Mouse (Mus musculus) forebrain, embryonic 15.5 days (tissue): ENCODE measurements around the gene Gm17662. TPM values are rescaled to one million over a fixed set of nuclear protein-coding genes. Genes with fewer than 3 reads are reported as not detected.

Source experiments
- ATAC-seq: fragments of 200-750 bp; cut with Nextera tagmentation; replicated peaks from 2 replicates; pipeline ENCODE4 v1.8.0; 2017; ENCODE audit warnings: mild to moderate bottlenecking, moderate TSS enrichment, moderate library complexity
- H3K27ac ChIP-seq: fragments of 300-500 bp; sonication (generic); replicated peaks from 2 replicates; pipeline ENCODE4 v1.5.1; 2015; ENCODE audit warnings: mild to moderate bottlenecking, inconsistent platforms
- H3K27me3 ChIP-seq: fragments of 300-500 bp; sonication (generic); 2 replicates; pipeline ENCODE4 v1.6.1; 2015; ENCODE audit warnings: inconsistent platforms
- H3K36me3 ChIP-seq: fragments of 300-500 bp; sonication (generic); 2 replicates; pipeline ENCODE4 v1.6.1; 2015; ENCODE audit warnings: mild to moderate bottlenecking, inconsistent platforms
- H3K4me1 ChIP-seq: fragments of 300-500 bp; sonication (generic); 2 replicates; pipeline ENCODE4 v1.6.1; 2015; ENCODE audit warnings: inconsistent platforms
- H3K4me2 ChIP-seq: fragments of 300-500 bp; sonication (generic); replicated peaks from 2 replicates; pipeline ENCODE4 v1.6.1; 2015; ENCODE audit warnings: mild to moderate bottlenecking, inconsistent platforms
- H3K4me3 ChIP-seq: fragments of 300-500 bp; sonication (generic); 2 replicates; pipeline ENCODE4 v1.5.1; 2015; ENCODE audit warnings: mild to moderate bottlenecking, inconsistent platforms
- H3K9ac ChIP-seq: fragments of 300-500 bp; sonication (generic); replicated peaks from 2 replicates; pipeline ENCODE4 v1.6.1; 2015; ENCODE audit warnings: mild to moderate bottlenecking, inconsistent platforms
- H3K9me3 ChIP-seq: fragments of 300-500 bp; sonication (generic); 2 replicates; pipeline ENCODE4 v1.6.1; 2016; ENCODE audit warnings: inconsistent platforms
- WGBS: fragments of 180-500 bp; shearing (Covaris S2); methylation state at CpG from one replicate; pipeline ENCODE4 v1.1.7; 2015; ENCODE audit warnings: mixed read lengths; 5-methylcytosine and 5-hydroxymethylcytosine counted together
- polyA plus RNA-seq: library from polyadenylated mRNA; unstranded; fragments of >200 nt; fragmentation: Nextera tagmentation; extraction: Ambion mirVana; gene quantifications from 2 replicates; pipeline ENCODE4 v1.2.1, GENCODE M21; 2015

Gene Gm17662
- polyA plus RNA-seq, result not detected in 2 replicates

GRCm38 (mm10) chr4:104857029-104857428, at the start of gene Gm17662:
Gm17662 (plus strand) TSS chr4:104857329.
- WGBS, result 69% methylated on average over 1 of the region's 1 CpGs
- ATAC-seq, result no peak
- H3K27ac ChIP-seq, result no peak within 1 kb of the TSS

GRCm38 (mm10) chr4:104810710-104811286, 46.3 kb upstream of the Gm17662 start:
- H3K27me3 ChIP-seq, result no peaks in the 10 kb centered on the region
- 62% methylated on average over 10 of the region's 10 CpGs for WGBS
- no peak for ATAC-seq
- H3K36me3 ChIP-seq, result no peaks in the 10 kb centered on the region
- no peak overlapping the region for H3K4me2 ChIP-seq
- H3K9ac ChIP-seq, result no peak overlapping the region
- no peak overlapping the region for H3K4me3 ChIP-seq
- no peaks in the 10 kb centered on the region for H3K9me3 ChIP-seq
- H3K4me1 ChIP-seq, result 0 out of 2 replicates have a peak, but pooled peaks cover 4% of the 10 kb centered on the region
- no peak overlapping the region for H3K27ac ChIP-seq

More at GRCm38 (mm10) chr4:104857029-104857428, at the start of gene Gm17662:
- Histone ChIP-seq H3K27me3 (no peaks in the 10 kb centered on the region), H3K9ac (no peak within 1 kb of the TSS), H3K4me2 (no peak within 1 kb of the TSS), H3K4me1 (no peaks in the 10 kb centered on the region), H3K9me3 (no peaks in the 10 kb centered on the region), H3K4me3 (no peak within 1 kb of the TSS), H3K36me3 (no peaks in the 10 kb centered on the region)

- no peak overlapping the region for H3K4me3 ChIP-seq
- H3K4me1 ChIP-seq, result 0 out of 2 replicates have a peak, but pooled peaks cover 4% of the 10 kb centered on the region
- no peak overlapping the region for H3K27ac ChIP-seq
- no peak overlapping the region for H3K9ac ChIP-seq
- WGBS, result 51% methylated on average over 2 of the region's 2 CpGs
- no peak for ATAC-seq
- no peaks in the 10 kb centered on the region for H3K36me3 ChIP-seq
- H3K27me3 ChIP-seq, result no peaks in the 10 kb centered on the region
- H3K4me2 ChIP-seq, result no peak overlapping the region
- no peaks in the 10 kb centered on the region for H3K9me3 ChIP-seq
These were observed 43.5 kb upstream of the Gm17662 start for GRCm38 (mm10) chr4:104813617-104814016.

- no peak overlapping the region for H3K9ac ChIP-seq
- no peak overlapping the region for H3K4me3 ChIP-seq
- H3K27ac ChIP-seq, result no peak overlapping the region
- H3K4me1 ChIP-seq, result no peaks in the 10 kb centered on the region
- 87% methylated on average over 4 of the region's 4 CpGs for WGBS
- no peaks in the 10 kb centered on the region for H3K36me3 ChIP-seq
- H3K9me3 ChIP-seq, result no peaks in the 10 kb centered on the region
- no peaks in the 10 kb centered on the region for H3K27me3 ChIP-seq
- no peak overlapping the region for H3K4me2 ChIP-seq
- ATAC-seq, result no peak
These were observed 40.5 kb upstream of the Gm17662 start for GRCm38 (mm10) chr4:104816519-104817232.

- Histone ChIP-seq H3K36me3 (no peaks in the 10 kb centered on the region), H3K27ac (no peak overlapping the region), H3K4me1 (no peaks in the 10 kb centered on the region), H3K4me2 (no peak overlapping the region), H3K27me3 (no peaks in the 10 kb centered on the region), H3K9me3 (no peaks in the 10 kb centered on the region), H3K9ac (no peak overlapping the region), H3K4me3 (no peak overlapping the region)
- ATAC-seq, result no peak
- 80% methylated on average over 2 of the region's 2 CpGs for WGBS
These were observed 39.6 kb upstream of the Gm17662 start for GRCm38 (mm10) chr4:104817509-104817908.

- H3K9ac ChIP-seq, result no peak overlapping the region
These were observed 38.1 kb upstream of the Gm17662 start for GRCm38 (mm10) chr4:104818986-104819385.

GRCm38 (mm10) chr4:104819891-104820290, 37.2 kb upstream of the Gm17662 start:
- no peaks in the 10 kb centered on the region for H3K9me3 ChIP-seq
- H3K4me3 ChIP-seq, result no peak overlapping the region
- no peaks in the 10 kb centered on the region for H3K27me3 ChIP-seq
- no peak for ATAC-seq
- no peaks in the 10 kb centered on the region for H3K36me3 ChIP-seq
- no peak overlapping the region for H3K27ac ChIP-seq
- H3K4me1 ChIP-seq, result no peaks in the 10 kb centered on the region
- 64% methylated on average over 4 of the region's 4 CpGs for WGBS
- no peak overlapping the region for H3K9ac ChIP-seq
- H3K4me2 ChIP-seq, result no peak overlapping the region

More at GRCm38 (mm10) chr4:104818986-104819385, 38.1 kb upstream of the Gm17662 start:
- H3K4me2 ChIP-seq, result no peak overlapping the region
- no peaks in the 10 kb centered on the region for H3K36me3 ChIP-seq
- no peaks in the 10 kb centered on the region for H3K27me3 ChIP-seq
- no peaks in the 10 kb centered on the region for H3K9me3 ChIP-seq
- no peak overlapping the region for H3K4me3 ChIP-seq
- no peak overlapping the region for H3K27ac ChIP-seq
- no peak for ATAC-seq
- H3K4me1 ChIP-seq, result no peaks in the 10 kb centered on the region
- 55% methylated on average over 4 of the region's 4 CpGs for WGBS

GRCm38 (mm10) chr4:104823597-104824101, 33.5 kb upstream of the Gm17662 start:
- no peaks in the 10 kb centered on the region for H3K4me1 ChIP-seq
- no peak overlapping the region for H3K27ac ChIP-seq
- H3K4me2 ChIP-seq, result no peak overlapping the region
- H3K27me3 ChIP-seq, result no peaks in the 10 kb centered on the region
- H3K9ac ChIP-seq, result no peak overlapping the region
- 95% methylated on average over 4 of the region's 4 CpGs for WGBS
- no peak overlapping the region for H3K4me3 ChIP-seq
- H3K9me3 ChIP-seq, result no peaks in the 10 kb centered on the region
- ATAC-seq, result no peak
- no peaks in the 10 kb centered on the region for H3K36me3 ChIP-seq

- Histone ChIP-seq H3K4me2 (no peak overlapping the region), H3K36me3 (no peaks in the 10 kb centered on the region), H3K27me3 (no peaks in the 10 kb centered on the region), H3K27ac (no peak overlapping the region), H3K4me3 (no peak overlapping the region), H3K4me1 (no peaks in the 10 kb centered on the region), H3K9ac (no peak overlapping the region), H3K9me3 (no peaks in the 10 kb centered on the region)
- ATAC-seq, result no peak
- WGBS, result 79% methylated on average over 7 of the region's 7 CpGs
These were observed 32.6 kb upstream of the Gm17662 start for GRCm38 (mm10) chr4:104824381-104825077.

GRCm38 (mm10) chr4:104828939-104829338, 28.2 kb upstream of the Gm17662 start:
- 45% methylated on average over 5 of the region's 5 CpGs for WGBS
- no peak overlapping the region for H3K9ac ChIP-seq
- H3K36me3 ChIP-seq, result no peaks in the 10 kb centered on the region
- no peaks in the 10 kb centered on the region for H3K27me3 ChIP-seq
- H3K4me2 ChIP-seq, result no peak overlapping the region
- ATAC-seq, result no peak
- H3K27ac ChIP-seq, result no peak overlapping the region
- no peak overlapping the region for H3K4me3 ChIP-seq
- no peaks in the 10 kb centered on the region for H3K9me3 ChIP-seq
- no peaks in the 10 kb centered on the region for H3K4me1 ChIP-seq

- Histone ChIP-seq H3K36me3 (no peaks in the 10 kb centered on the region), H3K4me3 (no peak overlapping the region), H3K27ac (0 out of 2 replicates have a peak overlapping the region, but pooled peaks have one; percentile 23), H3K9ac (no peak overlapping the region), H3K4me2 (no peak overlapping the region), H3K27me3 (no peaks in the 10 kb centered on the region), H3K9me3 (no peaks in the 10 kb centered on the region), H3K4me1 (peaks cover 8% of the 10 kb centered on the region; the same call in 1 of the 2 replicates)
- ATAC-seq, result peak; percentile 58
- 12% methylated on average over 5 of the region's 5 CpGs for WGBS
These were observed 22.0 kb upstream of the Gm17662 start for GRCm38 (mm10) chr4:104835096-104835495.

- WGBS, result 91% methylated on average over 2 of the region's 2 CpGs
- H3K4me1 ChIP-seq, result peaks cover 8% of the 10 kb centered on the region; the same call in 1 of the 2 replicates
- no peak for ATAC-seq
- no peak overlapping the region for H3K9ac ChIP-seq
- H3K36me3 ChIP-seq, result no peaks in the 10 kb centered on the region
- H3K4me3 ChIP-seq, result no peak overlapping the region
- H3K9me3 ChIP-seq, result no peaks in the 10 kb centered on the region
- H3K27ac ChIP-seq, result no peak overlapping the region
- no peak overlapping the region for H3K4me2 ChIP-seq
- H3K27me3 ChIP-seq, result no peaks in the 10 kb centered on the region
These were observed 18.8 kb upstream of the Gm17662 start for GRCm38 (mm10) chr4:104838342-104838741.
